Mouse (Mus musculus): ENCODE results near the gene Galnt15. TPM values are rescaled to one million over a fixed set of nuclear protein-coding genes. Genes with fewer than 3 reads are reported as not detected.
"Not testable (repeated sequence)": the region's sequence is repeated elsewhere in the genome, so short reads cannot be mapped to it uniquely, and the experiment has no call there.

The Galnt15 gene
- polyA plus RNA-seq, 1 experiment from 2014 or later: 0.34 TPM

- H3K4me1 ChIP-seq (replicated peaks; ENCODE audit: insufficient read depth, low read length): peaks cover 6% of the 10 kb centered on the region; the same call in 1 of the 2 replicates
- no peak overlapping the region for H3K4me3 ChIP-seq (replicated peaks; ENCODE audit: low read depth, low read length)
- no peaks in the 10 kb centered on the region for H3K9me3 ChIP-seq (replicated peaks; ENCODE audit: low read length)
- no peak overlapping the region for H3K4me2 ChIP-seq (ENCODE audit: low read length)
- ATAC-seq (replicated peaks; ENCODE audit: low FRiP score, low read depth) (no peak), DNase-seq (ENCODE audit: low spot score) (no peak)
- peaks cover 17% of the 10 kb centered on the region for H3K36me3 ChIP-seq (ENCODE audit: insufficient read depth, low read length)
- WGBS: 92% methylated on average over 2 of the region's 2 CpGs
- no peak overlapping the region for H3K9ac ChIP-seq (ENCODE audit: low read depth, low read length)
- no peaks in the 10 kb centered on the region for H3K27me3 ChIP-seq (ENCODE audit: insufficient read depth, low read length)
- TF ChIP-seq CTCF (IDR thresholded peaks at IDR 0.05; ENCODE audit: low read depth): no peak
- H3K27ac ChIP-seq: no peak overlapping the region
Measured at GRCm38 (mm10) chr14:32083466-32083865, 54.7 kb downstream of the Galnt15 start.

- H3K9ac ChIP-seq (ENCODE audit: low read depth, low read length): peak within 1 kb of the TSS; percentile 70
- H3K27ac ChIP-seq: peak within 1 kb of the TSS; percentile 94
- under 1% methylated on average over 22 of the region's 22 CpGs for WGBS
- H3K36me3 ChIP-seq (ENCODE audit: insufficient read depth, low read length): peaks cover 17% of the 10 kb centered on the region
- peak within 1 kb of the TSS; percentile 55 for H3K4me3 ChIP-seq (replicated peaks; ENCODE audit: low read depth, low read length)
- H3K4me1 ChIP-seq (replicated peaks; ENCODE audit: insufficient read depth, low read length): peaks cover 6% of the 10 kb centered on the region; the same call in 1 of the 2 replicates
- TF ChIP-seq CTCF (IDR thresholded peaks at IDR 0.05; ENCODE audit: low read depth): no peak
- H3K9me3 ChIP-seq (replicated peaks; ENCODE audit: low read length): no peaks in the 10 kb centered on the region
- DNase-seq (ENCODE audit: low spot score) (peak; percentile 96), ATAC-seq (replicated peaks; ENCODE audit: low FRiP score, low read depth) (peak; percentile 95)
- H3K27me3 ChIP-seq (ENCODE audit: insufficient read depth, low read length): no peaks in the 10 kb centered on the region
- peak within 1 kb of the TSS; percentile 74 for H3K4me2 ChIP-seq (ENCODE audit: low read length)
Measured at GRCm38 (mm10) chr14:32084761-32085485, 56.1 kb downstream of the Galnt15 start, which contains the start of gene Oxnad1. Oxnad1 (plus strand) TSS chr14:32085374.

GRCm38 (mm10) chr14:32085486-32086201, 56.9 kb downstream of the Galnt15 start, which contains the start of gene Dph3:
Dph3 (minus strand) TSS chr14:32085729.
- Histone ChIP-seq H3K4me1 (replicated peaks; ENCODE audit: insufficient read depth, low read length) (peaks cover 6% of the 10 kb centered on the region; the same call in 1 of the 2 replicates), H3K27ac (peak within 1 kb of the TSS; percentile 94), H3K27me3 (ENCODE audit: insufficient read depth, low read length) (no peaks in the 10 kb centered on the region), H3K4me3 (replicated peaks; ENCODE audit: low read depth, low read length) (peak within 1 kb of the TSS; percentile 55), H3K9me3 (replicated peaks; ENCODE audit: low read length) (no peaks in the 10 kb centered on the region), H3K36me3 (ENCODE audit: insufficient read depth, low read length) (peaks cover 17% of the 10 kb centered on the region), H3K4me2 (ENCODE audit: low read length) (peak within 1 kb of the TSS; percentile 74), H3K9ac (ENCODE audit: low read depth, low read length) (peak within 1 kb of the TSS; percentile 70)
- WGBS: under 1% methylated on average over 43 of the region's 43 CpGs
- peak; percentile 71 for TF ChIP-seq CTCF (IDR thresholded peaks at IDR 0.05; ENCODE audit: low read depth)
- ATAC-seq (replicated peaks; ENCODE audit: low FRiP score, low read depth) (peak; percentile 96), DNase-seq (ENCODE audit: low spot score) (peak; percentile 98)

GRCm38 (mm10) chr14:32086226-32086625, 57.4 kb downstream of the Galnt15 start:
- H3K4me1 ChIP-seq (replicated peaks; ENCODE audit: insufficient read depth, low read length): peaks cover 6% of the 10 kb centered on the region; the same call in 1 of the 2 replicates
- peak overlapping the region; percentile 55 for H3K4me3 ChIP-seq (replicated peaks; ENCODE audit: low read depth, low read length)
- H3K4me2 ChIP-seq (ENCODE audit: low read length): peak overlapping the region; percentile 74
- peaks cover 17% of the 10 kb centered on the region for H3K36me3 ChIP-seq (ENCODE audit: insufficient read depth, low read length)
- no peaks in the 10 kb centered on the region for H3K9me3 ChIP-seq (replicated peaks; ENCODE audit: low read length)
- no peaks in the 10 kb centered on the region for H3K27me3 ChIP-seq (ENCODE audit: insufficient read depth, low read length)
- peak overlapping the region; percentile 70 for H3K9ac ChIP-seq (ENCODE audit: low read depth, low read length)
- DNase-seq (ENCODE audit: low spot score) (peak; percentile 64), ATAC-seq (replicated peaks; ENCODE audit: low FRiP score, low read depth) (no peak)
- peak overlapping the region; percentile 94 for H3K27ac ChIP-seq
- 6% methylated on average over 8 of the region's 8 CpGs for WGBS
- TF ChIP-seq CTCF (IDR thresholded peaks at IDR 0.05; ENCODE audit: low read depth): no peak

- not testable (repeated sequence) for H3K4me2 ChIP-seq (ENCODE audit: low read length)
Measured at GRCm38 (mm10) chr14:32087584-32088248, 58.9 kb downstream of the Galnt15 start.

GRCm38 (mm10) chr14:32091124-32091523, 62.3 kb downstream of the Galnt15 start:
- 16% methylated on average over 4 of the region's 4 CpGs for WGBS
- no peaks in the 10 kb centered on the region for H3K27me3 ChIP-seq (ENCODE audit: insufficient read depth, low read length)
- no peak overlapping the region for H3K4me2 ChIP-seq (ENCODE audit: low read length)
- H3K36me3 ChIP-seq (ENCODE audit: insufficient read depth, low read length): 0 out of 2 replicates have a peak, but pooled peaks cover 4% of the 10 kb centered on the region
- ATAC-seq (replicated peaks; ENCODE audit: low FRiP score, low read depth) (peak; percentile 47), DNase-seq (ENCODE audit: low spot score) (peak; percentile 85)
- no peak for TF ChIP-seq CTCF (IDR thresholded peaks at IDR 0.05; ENCODE audit: low read depth)
- no peak overlapping the region for H3K9ac ChIP-seq (ENCODE audit: low read depth, low read length)
- H3K27ac ChIP-seq: 0 out of 2 replicates have a peak overlapping the region, but pooled peaks have one; percentile 42
- H3K9me3 ChIP-seq (replicated peaks; ENCODE audit: low read length): no peaks in the 10 kb centered on the region
- H3K4me1 ChIP-seq (replicated peaks; ENCODE audit: insufficient read depth, low read length): peaks cover 6% of the 10 kb centered on the region; the same call in 1 of the 2 replicates
- H3K4me3 ChIP-seq (replicated peaks; ENCODE audit: low read depth, low read length): no peak overlapping the region

More at GRCm38 (mm10) chr14:32087584-32088248, 58.9 kb downstream of the Galnt15 start:
- 89% methylated on average over 7 of the region's 7 CpGs for WGBS
- H3K4me3 ChIP-seq (replicated peaks; ENCODE audit: low read depth, low read length); ATAC-seq (replicated peaks; ENCODE audit: low FRiP score, low read depth); H3K9ac ChIP-seq (ENCODE audit: low read depth, low read length); H3K4me1 ChIP-seq (replicated peaks; ENCODE audit: insufficient read depth, low read length); H3K36me3 ChIP-seq (ENCODE audit: insufficient read depth, low read length); H3K27me3 ChIP-seq (ENCODE audit: insufficient read depth, low read length); H3K9me3 ChIP-seq (replicated peaks; ENCODE audit: low read length); DNase-seq (ENCODE audit: low spot score); H3K27ac ChIP-seq: not testable (repeated sequence)

Data from kidney, postnatal 0 days (tissue).